ENCODE assay signal across 19 mouse cellular contexts in genomic region chr7:132443134-132443533, GRCm38 (mm10).
A peak's percentile ranks its signal among the peaks of the same experiment; 100 is the strongest.
DNase-seq lines count a peak whose midpoint lies in the region; ATAC-seq and TF ChIP-seq lines count a peak whose summit lies in the region.
"Had no signal": no experiment of that assay in that cellular context is flagged by ENCODE, and none has a peak within 500 bp of the region (broad histone marks: within the 10 kb centered on the region; RNA-seq: fewer than 3 reads in every experiment).

No protein-coding gene starts in this region.

- no peaks in the 10 kb centered on the region for H3K9me3 ChIP-seq in heart, embryonic 14.5 days (ENCODE audit: control insufficient read depth, low read length)
- H3K9me3 ChIP-seq in heart, embryonic 10.5 days = no peaks in the 10 kb centered on the region
- H3K9me3 ChIP-seq in intestine, embryonic 16.5 days (ENCODE audit: control insufficient read depth, low read length) = no peaks in the 10 kb centered on the region
- no peaks in the 10 kb centered on the region for H3K9me3 ChIP-seq in stomach, embryonic 16.5 days (replicated peaks; ENCODE audit: control insufficient read depth, low read length)
- no peaks in the 10 kb centered on the region for H3K9me3 ChIP-seq in hindbrain, embryonic 14.5 days (ENCODE audit: control insufficient read depth, low read length)
- H3K9me3 ChIP-seq: liver, embryonic 15.5 days; midbrain, embryonic 13.5 days; neural tube, embryonic 15.5 days had no signal

- no peak for TF ChIP-seq CTCF in gastrocnemius, adult 2 months (IDR thresholded peaks at IDR 0.05)

- H3K9ac ChIP-seq in heart, embryonic 14.5 days (ENCODE audit: low read length) = no peak overlapping the region
- no peak overlapping the region for H3K9ac ChIP-seq in intestine, embryonic 16.5 days (ENCODE audit: low read depth, low read length)
- no peak overlapping the region for H3K9ac ChIP-seq in stomach, embryonic 16.5 days (ENCODE audit: low read length)
- H3K9ac ChIP-seq in hindbrain, embryonic 14.5 days = no peak overlapping the region
- H3K9ac ChIP-seq: liver, embryonic 15.5 days; midbrain, embryonic 13.5 days; neural tube, embryonic 15.5 days had no signal

- H3K4me3 ChIP-seq in gastrocnemius, adult 2 months = no peak overlapping the region
- no peak overlapping the region for H3K4me3 ChIP-seq in heart, embryonic 14.5 days (ENCODE audit: control insufficient read depth in 1 of 2, insufficient read depth in 1 of 2, low read depth in 1 of 2, low read length in 2 of 2)
- no peak overlapping the region for H3K4me3 ChIP-seq in heart, embryonic 10.5 days
- H3K4me3 ChIP-seq in intestine, embryonic 16.5 days (ENCODE audit: low read length) = no peak overlapping the region
- no peak overlapping the region for H3K4me3 ChIP-seq in stomach, embryonic 16.5 days (replicated peaks; ENCODE audit: low read length)
- no peak overlapping the region for H3K4me3 ChIP-seq in hindbrain, embryonic 14.5 days (replicated peaks; ENCODE audit: low read length)
- H3K4me3 ChIP-seq: layer of hippocampus, adult 2 months; liver, embryonic 15.5 days; midbrain, embryonic 13.5 days; neural tube, embryonic 15.5 days had no signal

- H3K27ac ChIP-seq in gastrocnemius, adult 2 months = peak overlapping the region; percentile 61
- peak overlapping the region; percentile 56 to 57; a peak in 2 of 4 replicates for H3K27ac ChIP-seq in heart, embryonic 14.5 days (replicated peaks in 1 of 2; ENCODE audit: control insufficient read depth in 1 of 2, insufficient read depth in 1 of 2, low read depth in 2 of 2, low read length in 2 of 2)
- no peak overlapping the region for H3K27ac ChIP-seq in heart, embryonic 10.5 days
- H3K27ac ChIP-seq in intestine, embryonic 16.5 days (ENCODE audit: low read length) = peak overlapping the region; percentile 78
- peak overlapping the region; percentile 82 for H3K27ac ChIP-seq in stomach, embryonic 16.5 days (ENCODE audit: low read length)
- H3K27ac ChIP-seq in hindbrain, embryonic 14.5 days = no peak overlapping the region
- H3K27ac ChIP-seq: layer of hippocampus, adult 2 months; liver, embryonic 15.5 days; midbrain, embryonic 13.5 days; neural tube, embryonic 15.5 days had no signal

- H3K4me2 ChIP-seq in heart, embryonic 14.5 days (ENCODE audit: low read length) = no peak overlapping the region
- H3K4me2 ChIP-seq in intestine, embryonic 16.5 days (ENCODE audit: low read depth, low read length) = no peak overlapping the region
- H3K4me2 ChIP-seq in stomach, embryonic 16.5 days (ENCODE audit: low read depth, low read length) = no peak overlapping the region
- H3K4me2 ChIP-seq in hindbrain, embryonic 14.5 days (replicated peaks) = no peak overlapping the region
- H3K4me2 ChIP-seq: liver, embryonic 15.5 days; midbrain, embryonic 13.5 days; neural tube, embryonic 15.5 days had no signal

- intact Hi-C loops in gastrocnemius, adult 2 months (cut with DNase I) = no loop called here
- intact Hi-C loops in gastrocnemius, postnatal 14 days (cut with DNase I; ENCODE audit: low total_unique reads) = no loop called here

- no peak for DNase-seq in gastrocnemius, adult 2 months
- DNase-seq in gastrocnemius, postnatal 14 days = no peak
- no peak for DNase-seq in heart, embryonic 10.5 days (ENCODE audit: low spot score)
- no peak for DNase-seq in hindbrain, embryonic 14.5 days (ENCODE audit: low spot score)
- DNase-seq in spleen, postnatal 4 days (ENCODE audit: low spot score in 2 of 2) = no peak
- DNase-seq: kidney, adult 2 months; kidney, postnatal 10 days; layer of hippocampus, postnatal 36 days; right cerebral cortex, postnatal 14 days; thymus, postnatal 25 days had no signal

- 59% methylated on average over 3 of the region's 3 CpGs for WGBS in heart, embryonic 14.5 days
- 87% methylated on average over 3 of the region's 3 CpGs for WGBS in heart, embryonic 10.5 days
- 88% methylated on average over 3 of the region's 3 CpGs for WGBS in intestine, embryonic 16.5 days
- 78% methylated on average over 3 of the region's 3 CpGs for whole genome bisulfite sequencing in stomach, embryonic 16.5 days
- WGBS in hindbrain, embryonic 14.5 days = 90% methylated on average over 3 of the region's 3 CpGs

- ATAC-seq in heart, embryonic 14.5 days (ENCODE audit: insufficient number of reproducible peaks, insufficient read depth, low FRiP score, low read depth) = no peak
- no peak for ATAC-seq in intestine, embryonic 16.5 days
- no peak for ATAC-seq in stomach, embryonic 16.5 days (ENCODE audit: insufficient read depth, low FRiP score)
- ATAC-seq in hindbrain, embryonic 14.5 days (ENCODE audit: low FRiP score) = no peak
- ATAC-seq: forebrain, embryonic 14.5 days; hindbrain, embryonic 16.5 days; midbrain, embryonic 13.5 days had no signal

- no peaks in the 10 kb centered on the region for H3K27me3 ChIP-seq in heart, embryonic 14.5 days (ENCODE audit: control insufficient read depth, insufficient read depth, low read length)
- H3K27me3 ChIP-seq in heart, embryonic 10.5 days (ENCODE audit: insufficient read depth, poor library complexity, severe bottlenecking) = peaks cover 5% of the 10 kb centered on the region; the same call in 1 of the 2 replicates
- H3K27me3 ChIP-seq in intestine, embryonic 16.5 days (replicated peaks; ENCODE audit: control insufficient read depth, insufficient read depth, low read length) = no peaks in the 10 kb centered on the region
- H3K27me3 ChIP-seq in stomach, embryonic 16.5 days (ENCODE audit: control insufficient read depth, insufficient read depth, low read length) = no peaks in the 10 kb centered on the region
- H3K27me3 ChIP-seq in hindbrain, embryonic 14.5 days (ENCODE audit: control insufficient read depth, insufficient read depth, low read length) = no peaks in the 10 kb centered on the region
- H3K27me3 ChIP-seq: liver, embryonic 15.5 days; midbrain, embryonic 13.5 days; neural tube, embryonic 15.5 days had no signal

- H3K36me3 ChIP-seq in heart, embryonic 14.5 days (ENCODE audit: control insufficient read depth, insufficient read depth, low read length) = no peaks in the 10 kb centered on the region
- H3K36me3 ChIP-seq in heart, embryonic 10.5 days = no peaks in the 10 kb centered on the region
- no peaks in the 10 kb centered on the region for H3K36me3 ChIP-seq in intestine, embryonic 16.5 days (ENCODE audit: control insufficient read depth, insufficient read depth, low read length)
- H3K36me3 ChIP-seq in stomach, embryonic 16.5 days (ENCODE audit: control insufficient read depth, insufficient read depth, low read length) = no peaks in the 10 kb centered on the region
- H3K36me3 ChIP-seq in hindbrain, embryonic 14.5 days (replicated peaks; ENCODE audit: control insufficient read depth, insufficient read depth) = no peaks in the 10 kb centered on the region
- H3K36me3 ChIP-seq: liver, embryonic 15.5 days; midbrain, embryonic 13.5 days; neural tube, embryonic 15.5 days had no signal

- peaks cover 7 to 13% of the 10 kb centered on the region in 2 experiments for H3K4me1 ChIP-seq in heart, embryonic 14.5 days (ENCODE audit: control insufficient read depth in 2 of 2, insufficient read depth in 2 of 2, low read length in 2 of 2)
- H3K4me1 ChIP-seq in heart, embryonic 10.5 days = peaks cover 17% of the 10 kb centered on the region
- H3K4me1 ChIP-seq in intestine, embryonic 16.5 days (ENCODE audit: control insufficient read depth, insufficient read depth, low read length) = peaks cover 4% of the 10 kb centered on the region
- peaks cover 12% of the 10 kb centered on the region for H3K4me1 ChIP-seq in stomach, embryonic 16.5 days (ENCODE audit: control insufficient read depth, insufficient read depth, low read length)
- H3K4me1 ChIP-seq in hindbrain, embryonic 14.5 days (replicated peaks; ENCODE audit: control insufficient read depth, insufficient read depth, low read length) = no peaks in the 10 kb centered on the region; the same call in 1 of the 2 replicates
- H3K4me1 ChIP-seq: liver, embryonic 15.5 days; midbrain, embryonic 13.5 days had no signal

Comparison
In these comparisons a context has a peak if more than half of its experiments do, and no peak if none do; other contexts are left out.
1. H3K27ac ChIP-seq: peak in gastrocnemius, adult 2 months (single experiment), heart, embryonic 14.5 days (2 of 2), intestine, embryonic 16.5 days (single experiment) and stomach, embryonic 16.5 days (single experiment); none in heart, embryonic 10.5 days (single experiment) and hindbrain, embryonic 14.5 days (single experiment).